Mouse (Mus musculus) MEL (cell line): ENCODE results near the gene Pigf. TPM values are rescaled to one million over a fixed set of nuclear protein-coding genes. Genes with fewer than 3 reads are reported as not detected.

Source experiments
- DNase-seq: peaks from one replicate; pipeline ENCODE4 v3.0.0; 2011; ENCODE audit warnings: low read depth, low spot score
- H3K27ac ChIP-seq: 2 replicates; pipeline ENCODE4 v1.5.1; 2012; ENCODE audit warnings: low read depth, mild to moderate bottlenecking, control low read depth, low read length, moderate library complexity; ENCODE audit not compliant: control insufficient read depth
- H3K27me3 ChIP-seq, 2 experiments: fragments of 150-350 bp in 1 of 2; sonication (generic) in 1 of 2; 2 replicates each; pipeline ENCODE4 v1.6.1; 2012; ENCODE audit warnings: low read length in 2 of 2, mild to moderate bottlenecking in 2 of 2, improper control_type of control experiment in 1 of 2, moderate library complexity in 1 of 2; ENCODE audit not compliant: insufficient read depth in 2 of 2, control insufficient read depth in 1 of 2
- H3K36me3 ChIP-seq, 2 experiments: 2 replicates each; pipeline ENCODE4 v1.6.1; 2012 to 2014; ENCODE audit warnings: low read length in 2 of 2, improper control_type of control experiment in 1 of 2, inconsistent platforms in 1 of 2, mild to moderate bottlenecking in 1 of 2; ENCODE audit not compliant: insufficient read depth in 2 of 2, control insufficient read depth in 1 of 2
- H3K4me1 ChIP-seq, 2 experiments: fragments of 150-350 bp in 1 of 2; sonication (generic) in 1 of 2; 2 replicates each; pipeline ENCODE4 v1.6.1; 2012; ENCODE audit warnings: low read length in 2 of 2, improper control_type of control experiment in 1 of 2, mild to moderate bottlenecking in 1 of 2; ENCODE audit not compliant: insufficient read depth in 2 of 2, control insufficient read depth in 1 of 2
- H3K4me3 ChIP-seq, 2 experiments: fragments of 150-350 bp in 1 of 2; sonication (generic) in 1 of 2; 2 replicates each; pipeline ENCODE4 v1.5.1; 2012; ENCODE audit warnings: low read depth in 2 of 2, low read length in 2 of 2, mild to moderate bottlenecking in 2 of 2, moderate library complexity in 2 of 2, control low read depth in 1 of 2, improper control_type of control experiment in 1 of 2; ENCODE audit not compliant: control insufficient read depth in 1 of 2, insufficient read depth in 1 of 2
- H3K79me2 ChIP-seq: 2 replicates; pipeline ENCODE4 v1.6.1; 2012; ENCODE audit warnings: mild to moderate bottlenecking, low read length, moderate library complexity; ENCODE audit not compliant: control insufficient read depth, poor library complexity, insufficient read depth
- H3K9ac ChIP-seq: 2 replicates; pipeline ENCODE4 v1.6.1; 2012; ENCODE audit warnings: low read depth, mild to moderate bottlenecking, control low read depth, low read length, moderate library complexity; ENCODE audit not compliant: control insufficient read depth, poor library complexity, severe bottlenecking
- H3K9me3 ChIP-seq: fragments of 150-350 bp; sonication (generic); replicated peaks from 2 replicates; pipeline ENCODE4 v1.6.1; 2012; ENCODE audit warnings: mild to moderate bottlenecking, low read length, improper control_type of control experiment, moderate library complexity; ENCODE audit not compliant: insufficient read depth
- BHLHE40 ChIP-seq: IDR thresholded peaks from 2 replicates; pipeline ENCODE4 v1.6.1; 2012; ENCODE audit warnings: low read depth, mild to moderate bottlenecking, inconsistent platforms, low read length, improper control_type of control experiment, borderline replicate concordance
- CHD2 ChIP-seq: IDR thresholded peaks from 2 replicates; pipeline ENCODE4 v1.6.1; 2011; ENCODE audit warnings: low read length, improper control_type of control experiment
- CTCF ChIP-seq, 3 experiments: IDR thresholded peaks in 2 of 3; conservative IDR thresholded peaks in 1 of 3; 2 replicates each; pipeline ENCODE4 v1.5.1; 2011 to 2012; ENCODE audit warnings: low read length in 3 of 3, low read depth in 2 of 3, mild to moderate bottlenecking in 2 of 3, improper control_type of control experiment in 1 of 3, inconsistent platforms in 1 of 3, mixed read lengths in 1 of 3, moderate library complexity in 1 of 3; ENCODE audit not compliant: control insufficient read depth in 1 of 3, insufficient read depth in 1 of 3, poor library complexity in 1 of 3, severe bottlenecking in 1 of 3
- EP300 ChIP-seq, 2 experiments: IDR thresholded peaks; 2 replicates each; pipeline ENCODE4 v1.6.1; 2011; ENCODE audit warnings: improper control_type of control experiment in 2 of 2, low read length in 2 of 2, low read depth in 1 of 2, mild to moderate bottlenecking in 1 of 2
- JUND ChIP-seq: IDR thresholded peaks from 2 replicates; pipeline ENCODE4 v1.6.1; 2011; ENCODE audit warnings: low read depth, mild to moderate bottlenecking, improper control_type of control experiment, low read length
- KAT2A ChIP-seq: conservative IDR thresholded peaks from 2 replicates; pipeline ENCODE4 v1.6.1; 2012; ENCODE audit warnings: low read depth, low read length, improper control_type of control experiment, inconsistent platforms
- MAX ChIP-seq: IDR thresholded peaks from 2 replicates; pipeline ENCODE4 v1.6.1; 2011; ENCODE audit warnings: low read length, improper control_type of control experiment
- MEF2A ChIP-seq: IDR thresholded peaks from 2 replicates; pipeline ENCODE4 v1.6.1; 2014; ENCODE audit warnings: low read depth, mild to moderate bottlenecking, inconsistent platforms, low read length, improper control_type of control experiment; ENCODE audit not compliant: poor library complexity, insufficient replicate concordance, severe bottlenecking; ENCODE audit errors: extremely low read depth
- MYC ChIP-seq: IDR thresholded peaks from 2 replicates; pipeline ENCODE4 v1.6.1; 2011; ENCODE audit warnings: low read depth, mild to moderate bottlenecking, low read length, improper control_type of control experiment, moderate library complexity
- NELFE ChIP-seq: IDR thresholded peaks from 2 replicates; pipeline ENCODE4 v1.6.1; 2011; ENCODE audit warnings: low read depth, low read length, improper control_type of control experiment
- POLR2AphosphoS2 ChIP-seq: IDR thresholded peaks from 2 replicates; pipeline ENCODE4 v1.6.1; 2011; ENCODE audit warnings: low read length, improper control_type of control experiment
- SIN3A ChIP-seq: IDR thresholded peaks from 2 replicates; pipeline ENCODE4 v1.6.1; 2012; ENCODE audit warnings: low read length, improper control_type of control experiment, inconsistent platforms
- TAL1 ChIP-seq: IDR thresholded peaks from 2 replicates; pipeline ENCODE4 v1.6.1; 2012; ENCODE audit warnings: mild to moderate bottlenecking, inconsistent platforms, low read length, moderate library complexity, mixed read lengths
- UBTF ChIP-seq: IDR thresholded peaks from 2 replicates; pipeline ENCODE4 v1.6.1; 2012; ENCODE audit warnings: low read depth, mild to moderate bottlenecking, inconsistent platforms, low read length, improper control_type of control experiment, moderate library complexity, borderline replicate concordance; ENCODE audit not compliant: insufficient read depth
- USF2 ChIP-seq, 2 experiments: IDR thresholded peaks; 2 replicates each; pipeline ENCODE4 v1.6.1; 2011 to 2012; ENCODE audit warnings: improper control_type of control experiment in 2 of 2, low read length in 2 of 2, borderline replicate concordance in 1 of 2, inconsistent platforms in 1 of 2, low read depth in 1 of 2, mild to moderate bottlenecking in 1 of 2; ENCODE audit not compliant: insufficient read depth in 1 of 2
- ZKSCAN1 ChIP-seq: IDR thresholded peaks from 2 replicates; pipeline ENCODE4 v1.6.1; 2012; ENCODE audit warnings: low read depth, mild to moderate bottlenecking, inconsistent platforms, low read length, improper control_type of control experiment, moderate library complexity
- ZNF384 ChIP-seq: IDR thresholded peaks from 2 replicates; pipeline ENCODE4 v1.6.1; 2012; ENCODE audit warnings: low read depth, mild to moderate bottlenecking, inconsistent platforms, low read length, improper control_type of control experiment
- polyA plus RNA-seq, 2 experiments: library from polyadenylated mRNA; stranded (reverse) in 1 of 2; unstranded in 1 of 2; fragments of >175 nt in 1 of 2; fragments of >200 nt in 1 of 2; gene quantifications; 2 replicates each; pipeline versions ENCODE4 v1.2.1 to v1.2.4; 2012; ENCODE audit warnings: low replicate concordance in 2 of 2, low read depth in 1 of 2; ENCODE audit not compliant: insufficient read length in 2 of 2, insufficient read depth in 1 of 2, missing spikeins in 1 of 2
- total RNA-seq: library from RNA; depleted of rRNA; stranded (reverse); fragments of 300-350 nt; gene quantifications from 2 replicates; pipeline ENCODE4 v1.2.3, GENCODE M21; 2012

Gene Pigf
- total and polyA plus RNA-seq, 3 experiments: 19.2 to 24.8 TPM; not detected in 1

DNA sequence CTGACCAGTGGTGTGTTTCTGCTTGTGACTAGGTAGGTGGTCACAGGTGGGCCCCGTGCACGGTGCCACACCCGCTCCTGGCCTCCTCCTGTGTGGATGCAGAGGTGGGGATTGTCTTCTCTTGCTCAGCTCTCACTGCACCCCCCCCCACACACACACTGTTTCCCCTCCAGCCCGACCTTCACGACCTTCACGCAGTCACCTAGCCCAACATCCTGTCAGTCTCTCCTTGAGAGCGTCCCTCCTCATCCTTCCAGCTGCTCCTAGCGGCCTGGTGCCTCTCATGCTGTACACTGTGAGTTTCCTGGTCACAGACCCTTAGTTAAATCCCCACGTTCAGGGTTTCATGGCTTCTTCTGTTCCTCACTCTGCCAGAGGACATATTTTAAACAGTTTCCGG lies 48.8 kb downstream of the Pigf start:
- H3K27ac ChIP-seq: no peak overlapping the region
- no peaks in the 10 kb centered on the region for H3K4me1 ChIP-seq
- H3K36me3 ChIP-seq: no peaks in the 10 kb centered on the region
- no peak overlapping the region for H3K4me3 ChIP-seq
- H3K9me3 ChIP-seq: no peaks in the 10 kb centered on the region
- no peaks in the 10 kb centered on the region for H3K79me2 ChIP-seq
- no peak for TF ChIP-seq POLR2AphosphoS2
- no peak for TF ChIP-seq MAX
- TF ChIP-seq MEF2A: no peak
- TF ChIP-seq JUND: no peak
- TF ChIP-seq NELFE: no peak
- TF ChIP-seq ZKSCAN1: no peak
- no peak for TF ChIP-seq CTCF (IDR thresholded peaks at IDR 0.05 in 2 of 3, conservative IDR thresholded peaks at IDR 0.05 in 1 of 3; ENCODE audit: control insufficient read depth in 1 of 3, insufficient read depth in 1 of 3, low read depth in 2 of 3, low read length in 3 of 3, poor library complexity in 1 of 3, severe bottlenecking in 1 of 3)
- no peak for TF ChIP-seq TAL1
- TF ChIP-seq CHD2: no peak
- no peak for TF ChIP-seq SIN3A
- TF ChIP-seq KAT2A: no peak
- no peak for TF ChIP-seq USF2 (IDR thresholded peaks at IDR 0.05; ENCODE audit: borderline replicate concordance in 1 of 2, insufficient read depth in 1 of 2, low read depth in 1 of 2, low read length in 2 of 2)
- H3K9ac ChIP-seq: no peak overlapping the region
- no peaks in the 10 kb centered on the region for H3K27me3 ChIP-seq
- no peak for DNase-seq

DNA sequence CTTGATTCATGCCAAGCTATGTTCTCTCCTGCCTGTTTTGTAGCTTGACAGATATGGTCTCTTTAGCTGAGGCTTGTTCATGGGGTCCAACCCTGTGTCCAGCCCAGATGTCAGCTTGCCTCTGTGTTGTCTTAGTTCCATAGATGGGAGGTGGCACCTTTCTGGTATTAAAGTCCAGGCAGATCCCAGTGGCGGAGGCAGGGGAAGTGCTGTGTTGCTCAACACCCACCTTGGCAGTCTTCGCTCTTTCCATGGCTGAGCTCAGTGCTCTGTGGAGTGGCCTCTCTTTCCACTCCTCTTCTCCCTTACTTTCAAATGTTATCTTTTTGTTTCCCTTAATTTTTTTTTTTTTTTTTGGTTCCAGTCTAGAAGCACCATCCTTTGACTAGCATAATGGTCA lies 52.1 kb downstream of the Pigf start:
- peaks cover 0 to 8% of the 10 kb centered on the region in 2 experiments; a peak in 3 of 4 replicates for H3K4me1 ChIP-seq
- peaks cover 0 to 7% of the 10 kb centered on the region in 2 experiments; a peak in 2 of 4 replicates for H3K36me3 ChIP-seq
- no peak overlapping the region for H3K9ac ChIP-seq
- no peak overlapping the region for H3K4me3 ChIP-seq
- H3K27ac ChIP-seq: no peak overlapping the region
- H3K79me2 ChIP-seq: no peaks in the 10 kb centered on the region
- TF ChIP-seq CTCF (IDR thresholded peaks at IDR 0.05 in 2 of 3, conservative IDR thresholded peaks at IDR 0.05 in 1 of 3; ENCODE audit: control insufficient read depth in 1 of 3, insufficient read depth in 1 of 3, low read depth in 2 of 3, low read length in 3 of 3, poor library complexity in 1 of 3, severe bottlenecking in 1 of 3) (no peak), UBTF (no peak), MAX (no peak), ZNF384 (no peak), BHLHE40 (no peak), KAT2A (no peak), SIN3A (no peak), MYC (no peak), EP300 (IDR thresholded peaks at IDR 0.05; ENCODE audit: low read depth in 1 of 2, low read length in 2 of 2) (no peak)
- TF ChIP-seq, all 39 proteins: peak for 0
- no peak for DNase-seq
- Histone ChIP-seq H3K9me3 (no peaks in the 10 kb centered on the region), H3K27me3 (no peaks in the 10 kb centered on the region)
